Mouse (Mus musculus): ENCODE measurements around the gene Cpeb4.
A peak's percentile ranks its signal among the peaks of the same experiment; 100 is the strongest.

The Cpeb4 gene

DNA sequence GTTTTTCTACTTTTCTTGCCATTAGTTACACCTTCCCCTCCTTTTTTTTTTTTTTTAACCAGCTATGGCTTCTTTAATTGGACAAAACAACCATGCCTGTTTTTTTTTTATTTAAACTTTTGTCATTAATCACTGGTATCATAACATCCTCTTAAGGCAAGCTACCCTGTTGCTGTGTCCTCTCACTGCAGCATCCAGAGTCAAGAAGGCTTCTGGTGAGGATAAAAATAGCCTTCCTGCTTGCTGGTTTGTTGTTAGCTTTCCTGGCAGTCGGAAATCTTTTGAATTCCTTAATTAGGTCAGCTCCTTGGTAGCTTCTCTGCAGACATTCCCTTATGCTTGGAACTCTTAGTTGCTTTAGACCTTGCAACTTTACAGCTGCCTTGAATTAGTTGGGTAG is 28.7 kb downstream of the Cpeb4 start:
- no peak for DNase-seq

DNA sequence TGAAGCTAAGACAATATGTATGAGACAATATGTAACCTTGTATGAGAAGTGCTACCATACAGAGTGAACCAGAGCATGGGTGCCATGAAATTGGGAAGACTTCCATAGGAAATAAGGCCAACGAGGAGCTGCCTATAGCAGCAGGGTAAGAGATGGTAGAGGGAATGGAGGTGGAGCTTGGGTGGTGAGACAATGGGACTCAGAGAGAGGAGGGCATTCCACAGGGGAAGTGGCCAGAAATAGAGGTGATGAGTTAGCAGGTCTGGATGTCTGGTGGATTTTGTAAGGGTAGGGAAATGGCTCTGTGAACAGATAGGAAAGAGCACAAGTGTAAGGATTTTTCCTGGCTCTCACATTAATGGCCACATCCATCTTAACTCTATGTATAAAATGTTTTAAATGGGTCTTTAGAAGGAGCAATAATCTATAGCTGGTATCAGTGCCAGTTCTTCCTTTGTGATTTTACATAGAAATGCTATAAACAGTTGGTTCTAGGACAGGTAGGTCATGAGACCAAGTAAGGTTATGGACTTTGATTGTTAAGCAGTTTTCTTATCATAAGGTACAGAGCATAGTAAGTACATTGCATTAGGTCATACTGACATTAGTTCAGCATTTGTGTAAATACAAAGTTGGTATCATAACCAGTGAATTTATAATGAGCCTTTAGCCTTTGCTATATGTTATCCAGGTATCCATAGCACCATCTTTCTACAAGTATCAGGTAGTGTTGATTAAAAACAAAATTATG is 30.4 kb downstream of the Cpeb4 start:
- DNase-seq, result no peak

DNA sequence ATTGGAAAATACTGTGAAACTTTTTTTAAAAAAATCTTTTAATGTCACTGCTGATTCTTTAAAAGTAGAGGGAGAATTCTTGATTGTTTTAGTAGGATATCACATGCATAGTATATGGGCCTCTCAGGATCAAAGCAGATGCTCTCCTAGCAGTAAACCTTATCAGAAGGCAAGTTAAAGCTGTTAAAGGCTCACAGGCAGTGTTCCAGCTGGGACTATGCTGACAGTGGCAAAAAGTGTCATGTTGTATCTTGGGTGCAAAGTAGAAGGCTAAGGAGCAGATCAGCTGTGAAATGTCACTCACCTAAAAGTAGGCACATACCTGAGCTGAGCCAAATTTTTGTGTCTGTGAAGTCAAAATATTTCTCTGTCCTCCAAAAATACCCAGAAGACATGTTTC is 34.5 kb downstream of the Cpeb4 start:
- no peak for DNase-seq

DNA sequence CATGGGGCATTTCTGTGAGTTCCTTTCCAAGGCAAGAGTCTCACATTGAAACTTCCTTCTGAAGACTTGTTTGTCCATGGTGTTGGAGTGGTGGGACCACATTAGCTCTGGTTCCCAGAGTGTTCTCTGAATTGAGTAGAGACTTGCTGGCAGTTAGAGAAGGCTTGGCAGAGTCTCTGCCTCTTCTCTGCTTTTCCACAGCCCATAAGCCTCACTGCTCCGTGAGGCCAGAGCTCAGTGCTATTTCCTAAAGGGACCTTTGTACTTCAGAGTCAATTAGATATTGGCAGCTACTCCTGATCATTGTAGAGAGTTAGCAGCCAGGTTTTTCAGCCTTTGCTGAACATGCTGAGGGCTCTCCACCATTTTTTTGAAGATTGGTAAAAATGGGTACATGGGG is 35.6 kb downstream of the Cpeb4 start:
- peak in 1 of 2 experiments; percentile 23 for DNase-seq

DNA sequence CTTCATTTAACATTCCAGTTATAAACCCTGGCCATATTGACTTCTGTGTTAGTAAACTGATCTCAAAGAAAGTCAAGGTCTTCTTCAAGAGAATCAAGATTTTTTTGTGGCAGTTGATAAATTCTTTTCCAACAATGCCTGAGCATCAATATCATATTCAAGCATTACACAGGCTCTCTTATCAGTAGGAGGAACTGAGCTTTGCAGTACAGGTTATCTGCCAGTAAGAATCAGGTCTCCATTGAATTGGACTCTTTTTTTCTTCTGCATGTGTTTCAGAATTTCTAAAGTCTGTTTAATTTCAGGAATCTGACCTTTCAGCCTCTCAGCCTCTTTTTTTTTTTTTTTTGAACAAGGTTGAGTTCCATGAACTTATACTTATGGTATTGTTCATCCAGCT is 40.9 kb downstream of the Cpeb4 start:
- no peak for DNase-seq

DNA sequence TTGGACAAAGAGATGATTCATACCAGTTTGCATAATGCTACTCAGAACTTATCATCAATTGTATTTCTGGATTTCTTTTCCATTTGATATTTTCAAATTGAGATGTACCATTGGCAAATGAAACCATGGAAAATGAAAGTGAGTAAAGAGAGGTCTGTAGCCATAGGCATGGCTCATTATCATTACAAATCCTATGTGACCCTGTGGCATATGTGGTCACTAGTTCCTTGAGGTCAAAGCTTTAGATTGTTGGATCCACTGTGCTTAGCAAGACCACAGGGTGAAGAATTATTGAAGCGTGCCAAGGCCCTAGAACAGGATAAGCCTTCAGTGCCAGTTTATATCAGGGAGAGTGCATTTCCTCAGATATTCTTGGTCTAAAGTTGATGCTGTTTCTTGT is 45.8 kb downstream of the Cpeb4 start:
- no peak for DNase-seq

DNA sequence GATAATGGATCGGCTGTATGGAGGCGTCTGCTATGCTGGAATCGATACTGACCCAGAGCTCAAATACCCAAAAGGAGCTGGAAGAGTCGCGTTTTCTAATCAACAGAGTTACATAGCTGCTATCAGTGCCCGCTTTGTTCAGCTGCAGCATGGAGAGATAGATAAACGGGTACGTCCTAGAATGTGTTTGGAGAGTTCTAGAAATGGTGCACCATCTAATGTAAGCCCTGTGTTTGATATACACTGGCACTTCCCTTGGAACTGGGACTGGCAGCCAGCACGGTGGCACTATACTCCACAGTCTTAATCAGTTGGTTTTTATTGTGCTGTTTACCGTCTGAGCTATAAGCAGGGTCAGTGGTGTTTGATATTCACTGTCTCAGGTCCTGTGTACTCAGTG is 58.0 kb downstream of the Cpeb4 start:
- no peak for DNase-seq

DNA sequence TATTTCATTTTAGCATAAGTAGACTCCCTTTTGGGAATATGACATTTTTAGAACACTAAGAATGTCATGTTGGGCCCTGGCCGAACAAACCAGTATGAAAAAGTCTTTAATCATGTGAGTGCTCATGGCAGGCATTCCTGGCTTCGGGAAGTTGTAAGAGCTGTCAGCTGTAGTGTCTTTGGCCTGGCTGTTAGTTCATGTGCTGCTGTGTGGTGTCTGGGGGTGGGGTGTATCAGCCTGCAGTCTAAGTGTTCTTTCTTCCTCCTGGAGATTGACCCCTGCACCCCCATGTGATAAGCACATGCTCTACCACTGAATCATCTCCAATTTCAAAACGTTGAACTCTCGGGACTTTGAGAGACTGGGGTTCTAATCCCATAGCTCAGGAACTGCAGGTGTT is 63.6 kb downstream of the Cpeb4 start:
- no peak for DNase-seq

DNA sequence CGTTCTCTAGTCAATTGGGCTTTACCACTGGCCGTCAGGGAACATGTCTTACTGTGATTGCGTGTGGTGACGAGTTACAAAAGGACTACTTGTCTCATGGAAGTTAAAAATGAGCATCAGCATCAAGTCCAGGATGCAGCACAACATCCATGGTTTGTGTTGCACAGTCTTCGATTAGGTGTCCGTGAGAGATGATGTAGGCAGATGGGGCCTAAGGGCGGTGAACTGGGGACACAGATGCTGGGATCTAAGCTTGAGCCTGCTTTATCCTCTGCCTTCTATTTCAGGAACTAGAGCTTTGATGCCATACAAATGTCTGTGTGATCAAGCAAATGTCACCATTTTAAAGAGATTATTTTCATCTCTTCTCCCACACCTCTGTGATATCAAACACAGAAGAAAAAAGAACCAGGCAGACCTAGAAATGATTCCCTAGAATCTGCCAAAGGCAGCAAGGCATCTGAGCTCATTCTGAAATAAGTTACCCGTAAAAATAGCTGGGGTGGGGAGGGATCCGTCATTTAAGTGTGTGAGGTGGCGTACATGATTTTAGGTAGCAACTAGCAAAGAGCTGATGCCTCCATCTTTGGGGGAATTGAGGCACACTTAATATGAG is 65.0 kb downstream of the Cpeb4 start:
- no peak for DNase-seq

DNA sequence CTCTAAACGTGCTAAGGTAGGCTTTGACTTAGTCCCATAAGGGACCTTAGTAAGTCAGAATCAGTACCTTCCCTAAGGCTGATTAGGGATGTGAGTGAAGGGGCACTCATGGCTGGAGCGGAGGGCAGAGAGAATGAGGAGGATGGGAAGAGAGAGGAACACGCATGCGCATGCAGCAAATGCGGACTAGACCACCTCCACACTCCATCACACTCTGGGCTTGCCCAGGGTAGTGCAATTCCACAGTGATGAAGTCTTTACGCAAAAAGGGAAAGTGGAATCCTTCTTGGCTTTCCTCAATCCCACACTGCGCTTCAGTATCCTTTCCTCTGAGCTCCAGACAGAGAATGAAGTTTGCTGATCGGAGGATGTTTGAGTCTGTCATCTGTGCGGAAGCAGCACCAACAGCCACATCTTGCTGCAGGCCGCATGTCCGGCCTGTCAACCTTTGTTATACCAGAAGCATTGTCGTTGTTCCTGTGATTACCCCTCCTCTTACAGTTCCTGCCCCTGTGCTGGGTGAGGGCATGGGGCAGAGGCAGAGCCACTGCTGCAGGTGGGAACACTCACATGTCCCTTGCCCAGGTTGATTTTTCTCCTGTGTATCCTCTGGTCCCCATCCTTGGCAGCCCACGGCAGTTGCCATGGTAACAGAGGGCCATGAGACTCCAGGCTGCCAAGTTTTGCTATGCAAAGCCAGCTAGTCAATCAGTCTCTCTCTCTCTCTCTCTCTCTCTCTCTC is 69.1 kb downstream of the Cpeb4 start:
- DNase-seq, result peak; percentile 76 to 84

DNA sequence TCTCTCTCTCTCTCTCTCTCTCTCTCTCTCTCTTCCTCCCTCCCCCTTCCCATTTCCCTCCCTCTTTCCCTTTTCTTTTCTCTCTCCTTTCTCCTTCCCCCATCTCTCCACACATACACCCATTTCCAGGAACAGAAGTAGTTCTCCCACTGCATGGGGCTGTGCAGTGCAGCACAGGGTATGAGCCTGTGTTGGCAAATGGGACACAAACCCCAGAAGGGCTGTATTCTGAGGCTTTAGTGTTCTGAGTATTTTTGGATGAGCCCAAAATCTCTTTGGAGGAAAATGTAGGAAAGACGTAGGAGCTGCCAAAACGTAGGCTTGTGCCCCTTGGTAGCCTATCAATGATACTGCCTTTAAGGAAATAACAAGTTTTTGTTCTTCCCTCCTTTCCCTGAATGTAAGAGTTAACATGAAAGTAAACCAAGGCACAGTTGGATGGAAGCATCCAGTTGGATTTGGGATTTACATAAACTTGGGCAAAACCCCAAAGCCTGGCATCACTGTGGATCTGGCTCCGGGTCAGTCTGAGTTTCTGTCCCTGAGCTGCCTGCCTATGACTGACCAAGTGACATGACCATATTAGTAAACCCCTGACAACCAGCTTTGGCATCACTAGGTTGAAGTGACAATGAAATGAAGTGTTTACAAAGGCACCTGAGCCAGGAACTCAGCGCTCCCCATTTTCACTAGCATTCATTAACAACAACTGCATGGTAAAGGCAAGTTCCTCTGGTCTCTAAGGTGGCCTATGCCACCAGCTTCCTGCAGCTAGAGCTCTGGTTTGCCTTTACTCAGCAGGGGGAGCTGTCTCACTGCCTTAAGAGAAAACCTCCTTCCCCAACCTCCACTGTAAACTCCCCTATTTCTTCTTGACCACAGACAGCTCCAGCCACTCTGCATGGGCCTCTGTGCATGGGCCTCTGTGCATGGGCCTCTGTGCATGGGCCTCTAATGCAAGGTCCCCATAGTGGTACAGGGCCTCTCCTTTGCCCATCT is 69.9 kb downstream of the Cpeb4 start:
- no peak for DNase-seq

DNA sequence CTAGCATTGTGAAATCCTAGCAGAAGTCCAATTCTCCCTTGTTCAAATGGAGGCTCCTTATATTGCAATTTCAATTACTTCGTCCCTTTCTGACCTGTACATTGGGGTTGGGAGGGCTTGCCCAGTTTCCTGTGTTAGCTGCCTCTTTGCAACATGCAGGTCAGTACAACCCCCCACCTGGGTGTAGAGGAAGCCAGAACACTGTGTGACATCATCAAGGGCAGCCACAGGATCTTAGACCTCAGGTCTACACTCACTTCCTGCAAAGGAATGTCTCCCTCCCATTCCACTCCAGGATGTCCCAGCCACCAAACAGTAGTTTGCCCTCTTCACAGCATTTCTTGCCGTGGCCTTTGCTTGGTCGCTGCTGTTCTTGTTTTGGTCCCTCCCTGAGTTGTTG is 73.5 kb downstream of the Cpeb4 start:
- DNase-seq, result no peak

DNA sequence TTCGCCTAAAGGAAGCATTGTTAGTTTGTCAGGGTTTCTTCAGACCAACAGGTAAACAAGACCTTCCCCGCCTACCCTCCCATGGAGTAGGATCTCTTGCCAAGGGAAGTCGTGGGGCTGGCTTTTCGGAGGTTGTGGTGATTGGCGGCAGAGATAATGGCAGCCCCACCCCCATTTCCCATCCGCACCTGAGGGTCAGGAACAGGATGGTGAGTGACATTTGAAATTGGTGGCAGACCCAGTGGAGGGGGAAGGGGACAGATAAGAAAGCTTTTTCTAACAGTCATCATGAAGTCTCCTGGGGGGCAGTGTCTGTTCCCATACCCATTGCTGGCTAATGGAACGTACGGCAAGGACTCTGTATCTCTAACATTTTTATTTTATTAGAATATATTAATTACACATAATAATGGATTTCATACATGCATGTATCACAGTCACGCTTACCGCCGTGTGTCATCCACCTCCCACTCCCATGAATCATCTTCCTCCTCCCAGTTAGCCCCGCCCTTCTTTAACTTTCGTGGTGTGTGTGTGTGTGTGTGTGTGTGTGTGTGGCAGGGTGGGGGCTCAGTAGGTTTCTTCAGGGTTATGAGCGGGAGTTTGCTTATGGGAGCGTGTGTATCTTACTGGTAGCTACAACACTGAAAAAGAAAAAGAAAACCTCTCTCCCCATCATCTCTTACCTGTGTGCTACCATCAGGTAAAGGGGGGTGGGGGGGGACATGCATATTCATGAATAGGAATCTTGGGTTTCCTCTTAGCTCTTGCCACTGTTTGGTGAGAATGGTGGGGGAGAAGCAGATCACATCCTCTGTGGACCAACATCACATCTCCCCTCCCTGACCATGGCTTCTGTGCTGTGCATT is 76.7 kb downstream of the Cpeb4 start:
- DNase-seq, result peak in 1 of 2 experiments; percentile 38

DNA sequence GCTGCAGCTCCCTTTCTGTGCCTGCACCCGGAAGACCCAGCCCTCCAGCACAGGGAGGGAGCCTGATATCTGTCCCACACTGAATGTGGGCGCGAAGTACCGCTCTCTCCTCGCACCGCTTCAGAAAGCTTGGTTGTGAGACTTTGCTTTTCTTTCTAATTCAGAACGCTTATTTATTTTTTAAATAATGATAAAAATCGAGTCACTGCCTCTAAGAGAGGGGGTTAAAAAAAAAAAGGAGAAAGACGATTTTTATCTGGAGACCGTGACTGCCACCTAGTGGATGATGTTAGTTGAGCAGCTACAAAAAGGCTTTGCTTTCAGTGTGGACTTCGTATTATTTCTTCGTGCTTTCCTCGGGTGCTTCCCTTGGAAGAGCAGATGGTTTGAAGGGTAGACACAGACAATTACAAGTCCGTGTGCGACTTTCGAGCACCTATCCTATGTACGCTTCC is 77.3 kb downstream of the Cpeb4 start:
- DNase-seq, result peak; percentile 72 to 85

DNA sequence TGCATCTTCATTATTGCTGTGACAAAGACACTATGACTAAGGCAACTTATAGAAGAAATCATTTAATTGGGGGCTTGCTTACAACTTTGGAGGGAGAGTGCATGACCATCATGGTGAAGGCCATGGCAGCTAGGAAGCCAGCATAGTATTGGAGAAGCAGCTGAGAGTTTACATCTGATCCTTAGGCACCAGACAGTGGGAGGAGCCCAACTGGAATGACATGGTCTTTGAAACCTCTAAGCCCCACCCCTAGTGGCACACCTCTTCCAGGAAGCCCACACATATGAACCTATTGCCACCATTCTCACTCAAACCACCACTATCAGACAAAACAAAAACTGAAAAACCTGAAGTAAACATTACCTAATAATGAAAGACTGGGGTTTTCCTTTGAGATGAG is 88.1 kb downstream of the Cpeb4 start:
- DNase-seq, result no peak

DNA sequence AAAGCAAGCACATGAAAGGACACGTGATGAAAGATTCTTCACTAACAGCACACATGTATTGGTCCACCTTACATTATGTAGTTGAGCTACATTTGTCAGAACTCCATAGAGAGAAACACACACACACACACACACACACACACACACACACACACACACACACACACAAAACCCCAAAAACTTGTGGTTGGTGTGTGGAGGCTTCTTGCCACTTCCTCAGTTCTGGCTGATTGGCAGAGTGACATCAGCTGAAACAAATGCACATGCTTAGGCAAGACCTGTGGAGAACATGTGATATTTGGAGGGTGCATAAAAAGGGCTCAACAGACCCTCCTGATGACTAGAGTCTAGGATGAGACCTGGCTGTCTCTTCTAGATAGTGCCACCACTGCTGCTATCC is 92.0 kb downstream of the Cpeb4 start:
- DNase-seq, result no peak

DNA sequence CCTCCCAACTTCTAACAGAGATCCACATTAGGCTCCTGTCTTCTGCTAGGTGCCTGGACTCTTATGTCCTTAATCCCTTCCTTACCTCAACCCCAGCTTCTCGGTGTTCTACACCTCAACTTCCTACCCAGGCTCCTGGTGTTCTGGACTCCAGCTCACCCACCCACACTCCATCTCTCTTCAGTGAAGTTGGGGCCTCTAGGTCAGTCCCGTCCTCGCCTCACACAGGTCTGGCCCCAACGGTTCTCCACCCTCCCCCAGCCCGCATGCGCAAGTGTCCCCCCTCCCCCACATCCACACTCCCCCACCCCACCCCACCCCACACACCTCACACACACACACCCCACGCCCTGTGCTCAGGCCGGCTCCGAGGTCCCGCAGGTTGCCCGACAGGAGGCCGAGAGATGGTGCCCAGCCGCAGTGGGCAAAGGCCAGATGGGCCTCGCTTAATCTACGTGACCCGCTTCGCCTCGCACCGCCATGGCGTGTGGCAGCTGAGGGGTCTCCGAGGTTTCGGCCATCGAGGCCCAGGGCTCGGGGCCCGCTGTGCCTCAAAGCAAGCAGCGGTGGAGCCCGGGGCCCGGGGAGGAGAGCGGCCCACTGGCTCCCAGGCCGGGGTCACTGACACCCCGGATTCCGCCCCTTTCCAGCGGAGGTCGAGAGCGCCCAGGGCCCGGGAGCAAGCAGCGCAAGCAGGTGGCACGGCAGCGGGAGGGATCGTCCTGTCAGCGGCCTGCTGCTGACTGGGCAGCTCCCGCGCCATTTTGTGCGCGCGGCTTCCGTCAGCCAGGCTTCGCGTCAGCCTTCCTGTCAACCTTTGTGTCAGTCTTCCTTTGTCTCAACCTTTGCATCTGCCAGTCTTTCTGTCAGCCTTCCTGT is 93.5 kb downstream of the Cpeb4 start, which contains the start of gene 4930524B15Rik:
4930524B15Rik (plus strand) TSS at position 337 of the 879 bp plus-strand sequence.
- DNase-seq, result peak; percentile 45 to 55

DNA sequence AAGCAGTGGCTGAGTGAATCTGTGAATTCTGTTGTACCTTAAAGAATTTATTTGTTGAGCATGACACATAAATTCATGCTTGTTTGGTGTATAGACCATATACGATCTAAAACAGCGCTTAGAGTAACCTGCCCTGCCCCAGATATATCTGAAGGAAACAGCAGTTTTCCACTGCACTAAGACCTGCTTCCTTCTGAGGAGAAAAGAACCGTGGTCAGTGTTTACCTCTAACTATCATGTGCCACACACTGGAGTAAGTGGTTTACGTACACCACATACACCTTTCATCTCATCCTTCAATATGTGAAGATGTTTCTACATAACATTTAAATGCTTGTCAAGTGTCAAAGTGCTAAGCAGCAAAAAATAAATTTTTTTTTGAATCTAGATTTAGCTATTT is 102.1 kb downstream of the Cpeb4 start:
- no peak for DNase-seq

DNA sequence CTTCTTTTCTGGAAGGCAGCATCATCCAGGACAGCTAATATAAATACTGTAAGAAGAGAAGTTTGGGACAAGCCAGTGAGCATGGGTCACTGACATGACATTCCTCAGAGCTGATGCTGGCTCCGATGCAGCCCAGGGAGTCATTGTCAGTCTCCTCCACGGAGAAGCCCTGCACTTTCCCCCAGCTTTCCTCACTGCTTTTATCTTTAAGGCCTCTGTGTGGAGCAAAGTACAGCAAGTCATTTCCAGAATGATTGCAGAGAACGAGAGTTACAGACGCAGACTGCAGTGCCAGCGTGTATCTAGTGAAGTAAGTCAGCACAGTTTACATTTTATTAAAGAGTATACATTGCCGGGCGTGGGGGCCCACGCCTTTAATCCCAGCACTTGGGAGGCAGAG is 102.8 kb downstream of the Cpeb4 start:
- DNase-seq, result no peak

DNA sequence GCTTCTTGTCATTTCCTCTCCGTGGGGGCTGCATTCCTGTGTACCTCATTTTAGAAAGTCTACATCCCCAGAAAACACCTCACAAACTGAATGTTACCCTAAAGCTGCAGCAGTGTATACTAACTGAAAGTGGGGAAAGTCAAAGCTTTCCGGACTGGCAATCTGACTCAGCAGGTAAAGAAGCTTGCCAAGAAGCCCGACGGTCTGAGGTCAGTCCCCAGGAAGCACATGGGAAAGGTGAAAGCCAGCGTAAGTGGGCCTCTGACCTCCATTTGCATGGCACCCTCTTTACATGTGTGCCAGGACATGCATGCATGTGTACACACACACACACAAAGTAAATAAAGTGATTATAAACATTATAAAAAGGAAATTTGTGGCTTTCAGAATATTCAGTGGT is 103.7 kb downstream of the Cpeb4 start:
- DNase-seq, result no peak

DNA sequence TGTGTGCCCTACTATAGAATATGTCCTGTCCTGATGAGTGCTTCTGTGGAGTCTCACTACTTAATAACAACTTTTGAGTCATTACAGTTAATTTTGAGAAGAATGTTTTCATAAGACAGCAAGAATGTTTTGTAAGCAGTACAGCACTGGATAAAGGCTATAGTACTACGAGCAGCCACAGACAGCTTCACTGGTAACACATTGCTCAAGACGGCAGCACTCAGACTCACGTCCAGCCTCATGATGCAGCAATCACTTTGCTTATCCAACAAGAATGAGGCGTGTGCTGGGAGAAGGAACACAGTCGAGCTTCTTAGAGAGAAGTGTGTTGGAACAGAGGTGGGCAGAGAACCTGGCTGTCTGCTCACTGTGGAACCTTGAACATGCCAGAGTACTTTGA is 104.1 kb downstream of the Cpeb4 start:
- no peak for DNase-seq

Data from cerebellum, postnatal 25 days (tissue).